In genomic region chr9:77278055-77278454, GRCm38 (mm10) we compare ENCODE assay signal across 28 mouse cellular contexts.
DNase-seq lines count a peak whose midpoint lies in the region; ATAC-seq and TF ChIP-seq lines count a peak whose summit lies in the region.
"Had no signal": no experiment of that assay in that cellular context is flagged by ENCODE, and none has a peak within 500 bp of the region (broad histone marks: within the 10 kb centered on the region; RNA-seq: fewer than 3 reads in every experiment).

No protein-coding gene starts in this region.

- no peak overlapping the region for H3K9ac ChIP-seq in heart, postnatal 0 days (replicated peaks; ENCODE audit: low read depth, low read length)
- H3K9ac ChIP-seq: embryonic facial prominence, embryonic 12.5 days; forebrain, embryonic 12.5 days; hindbrain, embryonic 15.5 days; limb, embryonic 13.5 days; liver, embryonic 12.5 days; midbrain, embryonic 12.5 days; neural tube, embryonic 15.5 days had no signal

- no peaks in the 10 kb centered on the region for H3K36me3 ChIP-seq in heart, postnatal 0 days (replicated peaks; ENCODE audit: control insufficient read depth, insufficient read depth, low read length)
- H3K36me3 ChIP-seq: embryonic facial prominence, embryonic 12.5 days; forebrain, embryonic 12.5 days; hindbrain, embryonic 15.5 days; limb, embryonic 13.5 days; liver, embryonic 12.5 days; midbrain, embryonic 12.5 days; neural tube, embryonic 15.5 days had no signal

- H3K9me3 ChIP-seq in heart, postnatal 0 days (replicated peaks; ENCODE audit: control insufficient read depth, low read length) = no peaks in the 10 kb centered on the region
- H3K9me3 ChIP-seq: embryonic facial prominence, embryonic 12.5 days; forebrain, embryonic 12.5 days; hindbrain, embryonic 15.5 days; limb, embryonic 13.5 days; liver, embryonic 12.5 days; midbrain, embryonic 12.5 days; neural tube, embryonic 15.5 days had no signal

- H3K4me3 ChIP-seq in gastrocnemius, adult 2 months = peak overlapping the region; percentile 62
- H3K4me3 ChIP-seq in heart, postnatal 0 days (ENCODE audit: low read depth, low read length) = no peak overlapping the region
- H3K4me3 ChIP-seq: embryonic facial prominence, embryonic 12.5 days; forebrain, embryonic 12.5 days; hindbrain, embryonic 15.5 days; layer of hippocampus, adult 2 months; limb, embryonic 13.5 days; liver, embryonic 12.5 days; midbrain, embryonic 12.5 days; neural tube, embryonic 15.5 days had no signal

- no peak for TF ChIP-seq POLR2A in brain, embryonic 14.5 days (IDR thresholded peaks at IDR 0.05; ENCODE audit: borderline replicate concordance, extremely low read depth, insufficient read depth, insufficient read length, poor library complexity, severe bottlenecking)

- peaks cover 27% of the 10 kb centered on the region for H3K4me1 ChIP-seq in heart, postnatal 0 days (ENCODE audit: control insufficient read depth, insufficient read depth)
- H3K4me1 ChIP-seq: embryonic facial prominence, embryonic 12.5 days; hindbrain, embryonic 15.5 days; liver, embryonic 12.5 days had no signal

- H3K4me2 ChIP-seq in heart, postnatal 0 days (ENCODE audit: low read depth, low read length) = no peak overlapping the region
- H3K4me2 ChIP-seq: embryonic facial prominence, embryonic 12.5 days; forebrain, embryonic 12.5 days; hindbrain, embryonic 15.5 days; limb, embryonic 13.5 days; liver, embryonic 12.5 days; midbrain, embryonic 12.5 days; neural tube, embryonic 15.5 days had no signal

- DNase-seq in gastrocnemius, adult 2 months = peak; percentile 42
- no peak for DNase-seq in gastrocnemius, postnatal 4 days (ENCODE audit: low spot score in 2 of 2)
- DNase-seq in heart, postnatal 0 days (ENCODE audit: low spot score) = peak; percentile 19
- no peak for DNase-seq in heart, postnatal 4 days
- peak; percentile 15 for DNase-seq in brain, embryonic 14.5 days (ENCODE audit: low read depth)
- DNase-seq in gastrocnemius, postnatal 25 days = peak; percentile 36
- DNase-seq in kidney, postnatal 25 days = no peak
- no peak for DNase-seq in layer of hippocampus, adult 8-10 months (ENCODE audit: low spot score in 2 of 2)
- DNase-seq: adrenal gland, postnatal 36 days; cerebellum, adult 18-20 months; cerebellum, postnatal 14 days; kidney, adult 8-10 months; kidney, postnatal 14 days; layer of hippocampus, postnatal 36 days; lung, adult 18-20 months; lung, postnatal 10 days; right cerebral cortex, adult 18-20 months; right cerebral cortex, postnatal 4 days; thymus, adult 18-20 months; thymus, postnatal 36 days had no signal

- WGBS in heart, postnatal 0 days = 49% methylated on average over 3 of the region's 3 CpGs

- H3K27ac ChIP-seq in gastrocnemius, adult 2 months = peak overlapping the region; percentile 91
- H3K27ac ChIP-seq in heart, postnatal 0 days (ENCODE audit: low read depth) = peak overlapping the region; percentile 68; the same call in 1 of the 2 replicates
- H3K27ac ChIP-seq: embryonic facial prominence, embryonic 12.5 days; hindbrain, embryonic 15.5 days; layer of hippocampus, adult 2 months; limb, embryonic 13.5 days; liver, embryonic 12.5 days; midbrain, embryonic 12.5 days; neural tube, embryonic 15.5 days had no signal

- peak; percentile 44; the same call in 1 of the 2 replicates for ATAC-seq in heart, postnatal 0 days (ENCODE audit: insufficient read depth, low read depth)
- ATAC-seq: liver, embryonic 12.5 days had no signal

- intact Hi-C loops in gastrocnemius, adult 2 months (cut with DNase I) = loop anchor here (2.0 kb wide), 1 partner anchor 33 kb away; no protein-coding TSS in a partner anchor

- no peak for TF ChIP-seq CTCF in gastrocnemius, adult 2 months (IDR thresholded peaks at IDR 0.05)
- TF ChIP-seq CTCF in heart, postnatal 0 days (IDR thresholded peaks at IDR 0.05; ENCODE audit: low read depth) = no peak
- TF ChIP-seq CTCF in brain, embryonic 14.5 days (IDR thresholded peaks at IDR 0.05; ENCODE audit: borderline replicate concordance, extremely low read depth, insufficient read depth, insufficient read length) = no peak

- TF ChIP-seq EP300 in heart, postnatal 0 days (IDR thresholded peaks at IDR 0.05; ENCODE audit: low read depth) = no peak

- no peaks in the 10 kb centered on the region for H3K27me3 ChIP-seq in heart, postnatal 0 days (ENCODE audit: control insufficient read depth, insufficient read depth, low read length)
- H3K27me3 ChIP-seq: embryonic facial prominence, embryonic 12.5 days; forebrain, embryonic 12.5 days; hindbrain, embryonic 15.5 days; limb, embryonic 13.5 days; liver, embryonic 12.5 days; midbrain, embryonic 12.5 days; neural tube, embryonic 15.5 days had no signal

Comparison
In these comparisons a context has a peak if more than half of its experiments do, and no peak if none do; other contexts are left out.
1. DNase-seq: peak in gastrocnemius, adult 2 months (single experiment), heart, postnatal 0 days (single experiment), brain, embryonic 14.5 days (single experiment) and gastrocnemius, postnatal 25 days (single experiment); none in gastrocnemius, postnatal 4 days (0 of 2), heart, postnatal 4 days (single experiment), kidney, postnatal 25 days (0 of 2) and layer of hippocampus, adult 8-10 months (0 of 2).